Mouse (Mus musculus): ENCODE data around the gene Ccdc175.

Gene Ccdc175

DNA sequence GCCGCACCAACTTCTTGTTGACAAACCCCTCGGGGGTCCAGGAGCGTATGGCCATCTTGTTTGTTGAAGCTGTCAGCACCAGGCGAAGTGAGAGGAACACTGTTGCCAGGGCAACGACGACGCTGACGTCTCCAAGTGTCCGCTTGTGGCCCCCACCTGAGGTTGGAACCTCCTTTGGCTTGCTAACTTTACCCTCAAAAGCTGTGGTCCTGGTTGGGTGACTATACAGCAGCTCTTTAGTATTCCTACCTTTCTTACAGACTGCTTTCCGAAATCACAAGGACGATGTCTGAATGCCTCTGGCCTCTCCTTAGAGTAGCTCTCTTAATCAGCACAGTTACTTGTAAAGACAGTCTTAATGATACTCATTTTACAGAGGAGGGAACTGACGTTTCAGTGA lies at the start of gene Ccdc175:
TSS of gene Ccdc175 (minus strand) at position 101 of the 400 bp plus-strand sequence.
- DNase-seq (ENCODE audit: low read depth, low spot score): no peak

DNA sequence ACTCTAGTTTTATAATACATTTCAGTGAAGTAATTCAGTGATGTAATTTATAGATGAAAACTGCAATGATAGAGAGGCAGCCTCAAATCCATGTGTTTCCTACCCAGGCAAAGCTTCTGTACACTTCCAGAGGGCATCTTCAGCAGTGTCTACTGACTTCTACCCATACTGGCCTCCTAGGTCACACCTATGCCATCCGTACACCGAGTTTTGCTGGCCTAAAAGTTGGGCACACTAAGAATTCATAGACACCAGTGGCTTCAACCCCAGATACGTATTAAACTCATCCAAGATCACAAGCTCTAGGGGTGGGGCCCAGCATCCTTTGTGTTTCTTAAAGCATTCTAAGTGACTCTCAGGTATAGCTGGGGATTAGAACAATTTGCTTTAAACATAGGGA lies 49.3 kb upstream of the Ccdc175 start:
- no peak for DNase-seq (ENCODE audit: low read depth, low spot score)

DNA sequence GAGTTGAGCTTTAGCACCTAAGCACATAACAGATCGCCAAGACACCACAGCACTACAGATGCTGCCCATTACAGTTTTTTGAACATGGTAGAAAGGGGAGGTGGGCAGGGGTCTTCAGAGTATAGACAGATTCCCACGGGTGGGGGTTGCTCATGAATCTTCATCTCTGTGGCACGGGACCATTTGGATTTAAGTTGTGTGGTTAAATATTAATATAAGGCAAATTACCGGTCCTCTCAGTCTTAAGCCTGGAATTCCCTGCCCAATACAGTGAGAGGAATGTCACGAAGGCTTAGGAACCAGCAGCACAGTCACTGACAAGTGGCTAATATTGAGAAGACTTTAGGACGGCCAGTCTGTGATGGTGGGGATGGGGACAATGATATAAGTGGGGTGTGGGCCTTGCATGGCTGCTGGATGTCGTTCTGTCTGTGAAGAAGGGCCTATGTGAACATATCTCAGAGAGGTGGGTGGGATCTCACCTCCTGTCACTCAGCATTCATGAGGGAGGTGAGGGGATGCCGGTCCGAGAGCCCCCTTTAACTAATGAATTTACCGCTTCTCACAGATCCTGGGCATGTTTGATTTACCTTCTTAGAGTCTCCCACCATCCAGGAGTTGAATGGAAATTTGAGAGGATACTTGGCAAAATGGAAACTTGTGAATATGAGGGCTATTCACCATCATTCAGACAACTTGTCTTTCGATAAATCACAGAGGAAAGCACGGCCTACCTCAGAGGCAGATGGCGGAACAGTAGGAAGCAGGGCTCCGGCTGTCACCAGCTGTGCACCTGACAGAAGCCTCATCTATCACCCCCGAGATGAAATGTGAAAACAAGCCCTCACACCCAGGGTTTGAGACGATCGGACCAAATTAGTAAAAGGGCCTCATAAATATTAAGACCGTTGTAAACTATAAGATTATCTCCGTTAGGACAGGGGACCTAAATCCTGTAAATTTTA lies 48.3 kb upstream of the Ccdc175 start:
- DNase-seq (ENCODE audit: low read depth, low spot score): no peak

- DNase-seq (ENCODE audit: low read depth, low spot score): no peak
Measured at GRCm38 (mm10) chr12:72232176-72232575, 47.3 kb upstream of the Ccdc175 start.

DNA sequence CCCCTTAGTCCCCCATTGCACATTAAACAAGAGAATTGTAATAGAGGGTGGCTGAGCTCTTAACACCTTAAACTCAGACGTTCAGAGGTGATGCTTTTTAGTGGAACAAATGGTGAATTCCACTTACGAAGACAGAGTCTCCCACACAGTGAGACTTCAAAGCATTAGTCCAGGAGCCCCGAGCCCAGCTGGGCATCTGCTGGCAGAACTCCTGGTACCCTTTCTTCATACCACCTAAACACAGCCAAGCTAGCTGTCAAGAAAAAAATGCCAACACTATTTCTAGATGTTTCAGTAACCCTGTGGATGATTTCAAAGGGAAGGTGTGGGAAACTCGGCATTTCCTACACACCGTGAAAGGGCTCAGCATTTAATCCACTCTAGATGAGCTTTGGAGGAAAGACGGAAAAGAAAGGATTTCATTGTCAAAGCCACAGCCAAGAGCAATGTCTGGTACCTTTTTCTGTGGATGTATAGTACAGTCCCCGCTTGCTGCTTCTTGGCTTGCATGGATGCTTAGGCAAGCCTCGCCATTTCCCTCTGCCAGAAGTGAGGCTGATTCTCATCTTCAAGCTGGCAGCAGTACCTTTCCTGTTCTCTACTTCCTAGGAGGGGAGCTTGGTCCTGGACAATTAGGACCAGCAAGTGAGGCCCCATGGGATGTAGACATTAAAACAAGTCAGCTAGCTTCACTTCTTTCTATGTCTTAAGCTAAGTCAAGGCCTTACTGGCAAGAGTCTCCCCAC lies 44.8 kb upstream of the Ccdc175 start:
- DNase-seq (ENCODE audit: low read depth, low spot score): no peak

DNA sequence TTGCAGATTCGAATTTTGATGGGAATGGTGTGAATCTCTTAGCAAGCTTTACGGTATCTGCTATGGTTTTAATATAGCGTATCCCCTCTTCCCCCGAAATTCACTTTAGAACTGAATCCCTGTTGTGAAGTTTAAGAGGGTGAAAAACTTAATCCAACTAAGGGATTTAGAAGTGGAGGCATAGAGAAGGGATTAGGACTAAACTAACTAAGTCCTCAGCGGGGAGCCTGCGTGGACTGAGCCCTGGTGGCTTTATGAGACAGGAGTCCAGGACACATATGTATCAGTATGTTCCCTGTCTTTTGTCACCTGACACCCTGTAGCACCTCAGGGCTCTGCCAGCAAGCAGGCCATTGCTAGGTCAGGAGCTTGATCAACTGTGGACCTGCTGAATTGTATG lies 42.9 kb upstream of the Ccdc175 start:
- no peak for DNase-seq (ENCODE audit: low read depth, low spot score)

GRCm38 (mm10) chr12:72225371-72225770 lies 40.5 kb upstream of the Ccdc175 start:
- DNase-seq (ENCODE audit: low read depth, low spot score): no peak

GRCm38 (mm10) chr12:72223557-72224102 lies 38.8 kb upstream of the Ccdc175 start:
- no peak for DNase-seq (ENCODE audit: low read depth, low spot score)

DNA sequence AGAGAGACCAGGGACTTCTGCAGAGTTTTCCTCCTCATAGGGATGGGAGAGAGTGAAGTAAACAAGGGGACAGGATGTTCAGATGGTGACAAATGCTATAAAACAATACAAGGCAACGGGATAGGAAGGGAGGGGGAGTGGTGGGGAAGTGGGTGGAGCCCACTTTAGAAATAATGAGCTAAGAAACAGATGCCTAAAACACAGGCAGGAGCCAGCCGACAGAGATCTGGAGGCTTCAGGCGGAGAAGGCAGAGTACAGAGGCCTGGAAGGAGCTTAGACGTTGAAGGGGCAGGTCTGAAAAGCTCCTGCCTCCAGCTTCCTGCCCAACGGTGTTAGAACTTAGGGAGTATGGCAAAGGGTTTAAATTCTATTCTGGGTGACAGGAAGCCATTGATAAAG lies 28.7 kb upstream of the Ccdc175 start:
- no peak for DNase-seq (ENCODE audit: low read depth, low spot score)

DNA sequence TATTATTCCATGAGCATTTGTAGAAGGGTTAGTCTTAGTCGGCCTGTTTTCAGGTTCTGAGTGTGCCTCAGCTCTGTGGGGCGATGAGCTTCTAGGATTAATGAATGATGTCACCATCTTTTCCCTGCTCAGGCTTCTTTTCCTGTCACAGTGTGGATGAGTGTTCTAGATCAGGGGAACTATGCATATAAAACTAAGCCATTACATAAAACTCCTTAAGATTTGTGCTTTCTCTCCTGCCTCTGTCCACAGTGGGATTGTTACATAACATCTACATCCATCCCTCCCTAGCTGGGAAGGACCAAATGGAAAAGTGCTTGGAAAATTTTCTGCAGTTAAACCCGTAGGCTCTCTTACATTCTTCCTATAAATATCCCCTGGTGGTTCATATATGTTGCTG lies 16.0 kb upstream of the Ccdc175 start:
- no peak for DNase-seq (ENCODE audit: low read depth, low spot score)

DNA sequence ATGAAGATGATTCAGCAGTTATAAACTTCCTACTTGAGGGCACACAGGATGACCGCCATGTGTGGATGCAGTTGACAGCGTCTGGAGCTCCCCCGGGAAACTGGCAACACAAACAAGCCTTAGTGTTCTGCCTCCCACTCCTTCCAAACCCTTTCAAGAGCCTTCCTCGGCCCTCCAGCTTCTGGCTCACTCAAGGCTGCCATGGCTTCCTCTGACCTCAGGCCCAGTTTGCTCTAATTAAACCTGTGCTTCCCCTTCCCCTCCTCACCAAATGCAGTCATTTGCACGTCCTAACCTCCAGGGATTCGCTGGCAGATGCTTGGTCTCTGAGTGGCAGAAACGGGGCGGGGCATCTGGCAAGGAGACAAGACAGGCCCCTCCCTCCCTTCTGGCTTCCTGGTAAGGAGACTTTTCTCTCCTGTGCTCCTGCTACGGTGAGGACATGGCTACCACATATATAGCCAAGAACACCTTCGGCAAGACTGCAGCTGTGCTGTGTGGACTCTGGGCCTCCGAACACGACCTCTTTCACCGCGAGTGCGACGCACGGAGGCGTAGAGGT lies 13.2 kb upstream of the Ccdc175 start:
- DNase-seq (ENCODE audit: low read depth, low spot score): no peak

GRCm38 (mm10) chr12:72197434-72197833 lies 12.6 kb upstream of the Ccdc175 start:
- no peak for DNase-seq (ENCODE audit: low read depth, low spot score)

GRCm38 (mm10) chr12:72179561-72179960 lies 5.3 kb downstream of the Ccdc175 start:
- no peak for DNase-seq (ENCODE audit: low read depth, low spot score)

- no peak for DNase-seq (ENCODE audit: low read depth, low spot score)
Measured at GRCm38 (mm10) chr12:72178322-72178721, 6.5 kb downstream of the Ccdc175 start.

DNA sequence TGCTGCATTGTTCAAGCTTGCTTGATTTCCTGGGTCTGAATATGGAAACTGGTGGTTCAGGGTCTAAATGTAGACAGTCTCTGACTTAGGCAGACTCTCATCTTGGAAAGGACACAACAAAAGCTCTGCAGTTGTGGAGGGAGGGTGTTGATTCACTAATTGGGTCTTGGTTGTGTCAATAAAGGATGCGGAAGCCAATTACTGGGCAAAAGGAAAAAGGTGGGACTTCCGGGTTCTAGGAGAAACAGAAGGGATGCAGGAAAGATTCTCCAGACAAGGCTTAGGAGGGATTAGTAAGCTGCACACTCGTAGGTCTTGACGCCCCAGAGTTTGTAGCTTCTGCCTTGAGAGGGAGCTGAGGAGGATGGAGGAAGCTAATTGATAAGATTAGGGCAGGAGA lies 26.4 kb downstream of the Ccdc175 start:
- no peak for DNase-seq (ENCODE audit: low read depth, low spot score)

DNA sequence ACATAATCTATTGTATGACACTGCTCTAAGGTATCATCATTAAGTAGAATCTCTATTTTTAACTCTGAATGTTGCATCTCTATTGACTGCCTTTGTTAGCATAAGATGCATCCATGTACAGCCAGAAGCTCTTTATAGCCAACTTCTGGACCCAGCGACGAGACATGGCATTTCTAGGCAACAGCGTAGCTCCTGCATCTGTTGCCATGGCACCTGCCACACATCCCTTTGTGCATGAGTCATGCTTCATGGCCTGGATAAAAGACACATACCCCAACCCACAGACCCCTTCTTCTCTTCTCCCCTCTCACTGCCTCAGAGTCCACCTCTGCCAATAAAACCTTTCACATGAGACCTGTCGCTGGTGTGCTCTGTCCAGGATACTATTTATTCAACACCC lies 34.0 kb downstream of the Ccdc175 start:
- no peak for DNase-seq (ENCODE audit: low read depth, low spot score)

- DNase-seq (ENCODE audit: low read depth, low spot score): no peak
Measured at GRCm38 (mm10) chr12:72129203-72129602, 55.6 kb downstream of the Ccdc175 start.

GRCm38 (mm10) chr12:72115686-72116345 lies 69.0 kb downstream of the Ccdc175 start:
- DNase-seq (ENCODE audit: low read depth, low spot score): no peak

- DNase-seq (ENCODE audit: low read depth, low spot score): no peak
Measured at GRCm38 (mm10) chr12:72115126-72115525, 69.7 kb downstream of the Ccdc175 start.

DNA sequence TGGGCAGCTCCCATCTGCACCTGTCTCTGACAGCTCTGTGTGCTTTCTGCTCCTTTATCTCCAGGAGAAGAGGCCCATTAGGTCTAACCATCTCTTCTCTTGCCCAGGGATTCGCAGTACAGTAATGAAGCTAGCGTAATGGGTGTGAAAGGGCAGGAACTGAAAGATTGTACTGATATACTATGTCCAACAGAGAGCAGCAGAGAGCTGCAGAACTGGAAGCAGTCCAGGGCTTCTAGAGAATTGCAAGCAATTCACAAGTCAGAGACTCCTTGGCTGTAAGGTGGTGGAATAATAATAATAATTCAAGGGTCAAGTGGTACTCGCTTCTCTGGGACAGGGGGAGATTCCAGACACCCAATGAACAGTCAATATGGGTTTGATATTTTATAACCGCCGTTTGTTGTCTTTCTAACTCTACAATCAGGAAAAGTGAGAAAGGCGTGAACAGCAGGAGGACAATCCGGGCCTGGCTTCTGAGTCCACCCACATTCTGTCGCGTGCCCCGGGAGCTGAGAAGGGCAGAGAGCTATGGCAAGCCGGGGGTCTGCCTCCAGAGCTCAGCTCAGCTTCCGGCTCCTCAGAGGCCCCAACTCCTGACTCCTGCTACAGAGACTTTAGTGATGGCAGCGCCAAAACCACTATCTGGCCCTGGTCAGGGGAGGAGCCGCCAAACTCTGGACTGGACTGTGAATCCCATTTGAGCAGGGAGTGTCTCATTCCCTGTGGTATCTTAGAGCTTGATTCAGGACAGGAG lies 80.1 kb downstream of the Ccdc175 start:
- DNase-seq (ENCODE audit: low read depth, low spot score): no peak

- DNase-seq (ENCODE audit: low read depth, low spot score): no peak
Measured at GRCm38 (mm10) chr12:72104027-72104426, 80.8 kb downstream of the Ccdc175 start.

All from c-Kit-negative CD71-positive TER-119-positive erythroid progenitor cells, embryonic 14.5 days (primary cell).